Mouse (Mus musculus) bone marrow macrophage, adult 2 months (primary cell): Measurements from ENCODE around the gene Ttf1.

ENCODE experiments used
- CTCF ChIP-seq: IDR thresholded peaks from 2 replicates; pipeline ENCODE4 v1.5.1; 2012; ENCODE audit warnings: low read depth, mild to moderate bottlenecking, low read length, moderate library complexity
- POLR2A ChIP-seq: IDR thresholded peaks from 2 replicates; pipeline ENCODE4 v1.6.1; 2012; ENCODE audit warnings: mild to moderate bottlenecking, low read depth, low read length, borderline replicate concordance

GRCm38 (mm10) chr2:29054545-29054935 is 5.5 kb upstream of the Ttf1 start:
- TF ChIP-seq CTCF = no peak
- TF ChIP-seq POLR2A = no peak
